8 mouse cellular contexts compared by ENCODE assay signal in the genomic region with DNA sequence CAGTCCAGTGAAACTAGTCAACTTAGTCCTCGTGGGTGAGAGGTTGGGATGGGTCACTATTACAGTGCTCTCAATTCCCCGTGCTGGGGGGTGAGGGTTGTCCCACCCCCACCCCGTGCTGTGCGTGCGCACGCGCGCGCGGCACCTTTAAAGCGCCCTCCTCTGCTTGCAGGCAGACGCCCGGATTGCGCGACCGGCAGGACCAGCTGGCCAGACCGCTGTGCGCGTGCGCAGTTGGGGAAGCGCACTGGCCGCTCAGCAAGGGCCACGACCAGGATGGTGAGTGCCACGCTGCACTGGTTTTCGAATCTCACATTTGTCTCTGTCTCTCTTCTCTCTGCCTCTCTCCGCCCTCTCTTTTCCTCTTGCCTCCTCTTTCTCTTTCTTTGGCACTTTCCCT. TPM values are rescaled to one million over a fixed set of nuclear protein-coding genes. Genes with fewer than 3 reads are reported as not detected.
DNase-seq lines count a peak whose midpoint lies in the region; ATAC-seq and TF ChIP-seq lines count a peak whose summit lies in the region.

Gene Hapln4, plus strand, starts transcription at position 173 of the 400 bp plus-strand sequence.

- DNase-seq in gastrocnemius, adult 2 months: peak; percentile 72
- DNase-seq in gastrocnemius, postnatal 36 days: no peak
- peak; percentile 61 for DNase-seq in brain, embryonic 14.5 days (ENCODE audit: low read depth)
- DNase-seq in kidney, adult 18-20 months: peak; percentile 54
- no peak for DNase-seq in limb, embryonic 14.5 days (ENCODE audit: low spot score)

- H3K9ac ChIP-seq in forebrain, embryonic 13.5 days: peak within 1 kb of the TSS; percentile 48
- H3K9ac ChIP-seq in limb, embryonic 14.5 days (ENCODE audit: low read depth, low read length, severe bottlenecking): peak within 1 kb of the TSS; percentile 40
- H3K9ac ChIP-seq in midbrain, embryonic 15.5 days: peak within 1 kb of the TSS; percentile 12; the same call in 1 of the 2 replicates

- H3K4me1 ChIP-seq in forebrain, embryonic 13.5 days: peaks cover 25% of the 10 kb centered on the region
- H3K4me1 ChIP-seq in limb, embryonic 14.5 days (ENCODE audit: control insufficient read depth, insufficient read depth, low read length): peaks cover 6% of the 10 kb centered on the region
- H3K4me1 ChIP-seq in midbrain, embryonic 15.5 days: peaks cover 31% of the 10 kb centered on the region

- TF ChIP-seq CTCF in gastrocnemius, adult 2 months (IDR thresholded peaks at IDR 0.05): no peak
- no peak for TF ChIP-seq CTCF in brain, embryonic 14.5 days (IDR thresholded peaks at IDR 0.05; ENCODE audit: borderline replicate concordance, extremely low read depth, insufficient read depth, insufficient read length)

- no peaks in the 10 kb centered on the region for H3K9me3 ChIP-seq in forebrain, embryonic 13.5 days (replicated peaks)
- H3K9me3 ChIP-seq in limb, embryonic 14.5 days (ENCODE audit: control insufficient read depth, low read length): no peaks in the 10 kb centered on the region
- no peaks in the 10 kb centered on the region for H3K9me3 ChIP-seq in midbrain, embryonic 15.5 days

- no peak within 1 kb of the TSS for H3K27ac ChIP-seq in gastrocnemius, adult 2 months
- H3K27ac ChIP-seq in forebrain, embryonic 13.5 days: no peak within 1 kb of the TSS
- H3K27ac ChIP-seq in limb, embryonic 14.5 days (replicated peaks; ENCODE audit: low read depth, low read length): no peak within 1 kb of the TSS
- no peak within 1 kb of the TSS for H3K27ac ChIP-seq in midbrain, embryonic 15.5 days

- no peaks in the 10 kb centered on the region for H3K36me3 ChIP-seq in forebrain, embryonic 13.5 days (ENCODE audit: poor library complexity, severe bottlenecking)
- H3K36me3 ChIP-seq in limb, embryonic 14.5 days (ENCODE audit: control insufficient read depth, insufficient read depth, low read length): no peaks in the 10 kb centered on the region
- no peaks in the 10 kb centered on the region for H3K36me3 ChIP-seq in midbrain, embryonic 15.5 days (replicated peaks)

- ATAC-seq in forebrain, embryonic 13.5 days: no peak
- ATAC-seq in limb, embryonic 14.5 days (ENCODE audit: low FRiP score, low read depth): no peak
- ATAC-seq in midbrain, embryonic 15.5 days (replicated peaks): no peak
- ATAC-seq in inflammation-experienced regulatory T-cells, adult 6 months: no peak

- H3K4me2 ChIP-seq in forebrain, embryonic 13.5 days: peak within 1 kb of the TSS; percentile 60
- peak within 1 kb of the TSS; percentile 66 for H3K4me2 ChIP-seq in limb, embryonic 14.5 days (replicated peaks; ENCODE audit: low read depth, low read length, severe bottlenecking)
- peak within 1 kb of the TSS; percentile 78 for H3K4me2 ChIP-seq in midbrain, embryonic 15.5 days

- under 1% methylated on average over 24 of the region's 26 CpGs for WGBS in forebrain, embryonic 13.5 days
- WGBS in limb, embryonic 14.5 days: 0% methylated on average over 26 of the region's 26 CpGs
- under 1% methylated on average over 26 of the region's 26 CpGs for WGBS in midbrain, embryonic 15.5 days

- intact Hi-C loops in gastrocnemius, adult 2 months (cut with DNase I): no loop called here
- intact Hi-C loops in gastrocnemius, postnatal 36 days (cut with DNase I): no loop called here

- H3K27me3 ChIP-seq in forebrain, embryonic 13.5 days: peaks cover 69% of the 10 kb centered on the region
- H3K27me3 ChIP-seq in limb, embryonic 14.5 days (ENCODE audit: control insufficient read depth, insufficient read depth, low read length): peaks cover 66% of the 10 kb centered on the region
- H3K27me3 ChIP-seq in midbrain, embryonic 15.5 days (replicated peaks): peaks cover 66% of the 10 kb centered on the region

- H3K4me3 ChIP-seq in gastrocnemius, adult 2 months: peak within 1 kb of the TSS; percentile 67
- H3K4me3 ChIP-seq in forebrain, embryonic 13.5 days: peak within 1 kb of the TSS; percentile 37
- peak within 1 kb of the TSS; percentile 39 for H3K4me3 ChIP-seq in limb, embryonic 14.5 days (replicated peaks; ENCODE audit: low read length)
- peak within 1 kb of the TSS; percentile 38 for H3K4me3 ChIP-seq in midbrain, embryonic 15.5 days

- TF ChIP-seq POLR2A in brain, embryonic 14.5 days (IDR thresholded peaks at IDR 0.05; ENCODE audit: borderline replicate concordance, extremely low read depth, insufficient read depth, insufficient read length, poor library complexity, severe bottlenecking): no peak
- no peak for TF ChIP-seq POLR2A in limb, embryonic 14.5 days (IDR thresholded peaks at IDR 0.05; ENCODE audit: borderline replicate concordance, extremely low read depth, insufficient read depth, insufficient read length)

RNA-seq across cellular contexts. Expression of gene Hapln4, which starts in this region (rescaled TPM):
- total RNA-seq in gastrocnemius, adult 2 months (2021): under 1 TPM in 1 of 2 experiments, not detected in 1; 0.08 TPM
- under 1 TPM in 1 of 2 experiments, not detected in 1; 0.15 TPM for total RNA-seq in gastrocnemius, postnatal 36 days (2021)
- polyA plus RNA-seq in brain, embryonic 14.5 days (2012; rRNA removed): 0.26 and 0.74 TPM in 2 replicates
- 0.14 and 0.16 TPM in 2 replicates for polyA plus RNA-seq in forebrain, embryonic 13.5 days (2015; fragmentation: Nextera tagmentation; extraction: Ambion mirVana)
- polyA plus RNA-seq in limb, embryonic 14.5 days (2012; rRNA removed): 0.23 and 0.38 TPM in 2 replicates
- 0.41 TPM in 1 of 2 replicates, not detected in the other for polyA plus RNA-seq in limb, embryonic 14.5 days (2014; fragmentation: Nextera tagmentation; extraction: Ambion mirVana)
- 0.93 and 1.4 TPM in 2 replicates for polyA plus RNA-seq in midbrain, embryonic 15.5 days (2015; fragmentation: Nextera tagmentation; extraction: Ambion mirVana)
- not detected for polyA plus RNA-seq in inflammation-experienced regulatory T-cells, adult 6 months (2017; shearing (Covaris generic))

Comparison
In these comparisons a context has a peak if more than half of its experiments do, and no peak if none do; other contexts are left out.
1. Peak in DNase-seq and H3K4me3 ChIP-seq in gastrocnemius, adult 2 months; RNA of the gene not detected or under 1 TPM.
2. Peak in DNase-seq in brain, embryonic 14.5 days; RNA of the gene not detected or under 1 TPM.